Mouse (Mus musculus): ENCODE results near the gene Kxd1.

Gene Kxd1

DNA sequence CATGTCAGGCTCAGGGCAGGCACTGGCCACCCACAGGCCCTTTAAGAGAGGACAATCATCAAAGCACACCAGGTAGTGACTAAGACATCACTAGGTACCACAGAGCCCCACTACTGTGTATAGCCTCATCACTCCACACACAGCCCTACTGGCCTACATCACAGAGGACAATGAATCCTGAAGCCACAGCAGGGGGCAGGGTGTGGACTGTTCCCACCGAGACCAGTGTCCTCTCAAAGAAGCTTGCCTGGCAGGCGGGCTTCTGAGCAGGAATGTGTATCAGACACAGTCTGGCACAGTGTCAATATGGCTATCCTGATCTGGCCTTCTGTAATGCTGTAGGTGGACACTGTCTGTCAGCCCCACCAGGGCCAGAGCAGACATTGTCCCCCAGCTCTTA is 57.8 kb downstream of the Kxd1 start:
- no peak for DNase-seq (ENCODE audit: extremely low read depth, low read depth, low spot score)

DNA sequence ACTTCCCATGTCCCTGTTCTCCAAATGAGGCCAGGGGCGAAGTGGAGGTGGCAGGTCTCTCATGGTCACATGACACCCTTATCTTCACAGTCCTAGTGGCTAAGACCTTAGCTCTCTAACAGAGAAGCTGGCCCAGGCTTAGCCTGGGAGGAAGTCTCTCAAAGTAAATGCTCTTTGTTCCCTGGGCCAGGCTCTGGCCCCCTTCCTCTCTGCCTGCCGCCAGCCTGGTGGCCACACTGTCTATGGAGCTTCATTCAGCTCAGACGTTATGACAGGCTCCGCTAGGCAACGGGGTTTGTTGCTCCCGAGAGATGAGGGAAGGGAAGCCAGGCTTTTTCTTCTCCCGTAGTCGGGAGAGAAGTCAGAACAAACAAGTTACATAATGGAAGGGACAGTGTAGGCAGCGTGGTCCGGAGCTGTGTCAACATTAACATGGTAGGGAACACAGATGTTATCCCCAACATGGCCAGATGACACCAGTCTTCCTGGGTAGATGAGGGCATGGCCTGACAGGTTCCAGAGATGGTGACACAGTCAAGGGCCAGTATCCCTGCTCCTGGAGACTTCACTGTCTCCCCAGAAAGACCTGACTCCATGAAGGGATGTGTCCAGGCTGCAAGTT is 58.4 kb downstream of the Kxd1 start:
- no peak for DNase-seq (ENCODE audit: extremely low read depth, low read depth, low spot score)

- DNase-seq (ENCODE audit: extremely low read depth, low read depth, low spot score), result no peak
Observed at GRCm38 (mm10) chr8:70468733-70469132, 59.0 kb downstream of the Kxd1 start.

DNA sequence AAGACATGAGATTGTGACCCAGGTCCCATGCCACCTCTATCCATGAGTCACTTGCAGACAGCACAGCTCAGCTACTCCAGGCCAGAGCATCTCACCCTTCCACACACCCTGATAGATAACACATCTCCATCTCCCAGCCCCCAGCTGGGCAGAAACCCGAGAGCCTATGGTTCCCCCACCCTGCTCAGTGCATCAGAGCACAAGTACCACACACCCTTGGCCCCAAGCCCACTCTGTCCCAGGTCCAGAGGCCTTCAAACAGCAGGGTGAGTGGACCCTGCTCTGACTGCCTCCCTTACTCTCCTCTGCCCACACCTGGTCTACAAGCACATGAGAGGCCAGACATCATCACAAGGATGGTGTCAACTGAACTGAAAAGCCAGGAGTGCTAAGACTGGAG is 59.8 kb downstream of the Kxd1 start:
- DNase-seq (ENCODE audit: extremely low read depth, low read depth, low spot score), result no peak

- DNase-seq (ENCODE audit: extremely low read depth, low read depth, low spot score), result no peak
Observed at GRCm38 (mm10) chr8:70467229-70467725, 60.5 kb downstream of the Kxd1 start.

DNA sequence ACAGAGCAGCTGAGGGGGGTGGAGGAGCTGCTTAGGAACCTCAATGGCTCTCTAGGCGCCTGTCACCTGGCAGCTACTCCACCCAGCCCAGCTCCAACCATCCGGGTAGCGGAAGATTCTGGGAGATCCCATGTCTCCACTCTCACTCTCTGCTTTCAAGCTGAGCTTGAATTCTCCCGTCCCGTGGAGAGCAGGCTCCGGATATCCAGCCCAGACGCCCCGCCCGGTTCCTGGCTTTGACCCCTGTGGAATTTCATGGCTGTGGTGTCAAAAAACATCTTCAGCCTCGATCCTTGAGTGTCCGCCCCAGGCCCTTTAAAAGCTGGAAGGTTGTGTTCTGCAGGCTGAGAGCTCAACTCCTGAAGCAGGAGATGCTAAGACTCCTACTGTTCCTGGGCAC is 61.0 kb downstream of the Kxd1 start:
- DNase-seq (ENCODE audit: extremely low read depth, low read depth, low spot score), result no peak

DNA sequence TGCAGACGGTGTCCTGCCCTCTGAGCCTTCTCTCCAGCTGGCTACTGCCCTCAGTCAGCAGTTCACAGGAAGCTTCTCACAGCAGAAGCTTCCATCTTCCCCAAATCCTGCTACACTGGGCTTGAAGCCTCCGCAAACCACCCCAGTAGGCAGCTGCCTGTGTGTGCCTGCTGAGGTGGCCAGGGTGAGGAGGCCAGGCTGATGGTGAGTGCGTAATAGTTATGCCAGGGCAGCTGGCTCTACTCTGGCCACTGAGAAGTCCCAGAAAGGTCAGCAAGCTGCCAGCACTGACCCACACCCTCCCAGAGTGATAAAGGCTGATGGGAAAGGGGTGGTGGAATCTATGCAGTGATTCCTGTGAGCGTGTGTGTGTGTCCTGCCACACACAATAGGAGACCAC is 61.5 kb downstream of the Kxd1 start:
- no peak for DNase-seq (ENCODE audit: extremely low read depth, low read depth, low spot score)

DNA sequence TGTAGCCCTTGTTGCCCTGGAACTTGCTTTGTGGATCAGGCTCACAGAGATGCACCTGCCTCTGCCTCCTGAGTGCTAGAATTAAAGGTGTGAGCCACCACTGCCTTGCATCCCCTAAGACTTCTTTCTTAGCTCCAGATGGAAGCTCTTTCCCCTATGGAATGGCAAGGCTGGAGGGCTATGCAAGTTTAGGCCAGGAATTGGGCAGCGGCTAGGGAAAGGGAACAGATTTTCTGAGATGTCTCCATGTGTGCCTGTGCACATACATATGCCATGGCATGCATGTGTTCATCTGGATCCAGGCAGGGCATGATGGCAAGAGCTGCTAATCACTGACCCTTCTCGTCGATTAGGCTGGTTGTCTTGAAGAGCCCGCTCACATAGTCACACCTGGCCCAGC is 62.1 kb downstream of the Kxd1 start:
- no peak for DNase-seq (ENCODE audit: extremely low read depth, low read depth, low spot score)

DNA sequence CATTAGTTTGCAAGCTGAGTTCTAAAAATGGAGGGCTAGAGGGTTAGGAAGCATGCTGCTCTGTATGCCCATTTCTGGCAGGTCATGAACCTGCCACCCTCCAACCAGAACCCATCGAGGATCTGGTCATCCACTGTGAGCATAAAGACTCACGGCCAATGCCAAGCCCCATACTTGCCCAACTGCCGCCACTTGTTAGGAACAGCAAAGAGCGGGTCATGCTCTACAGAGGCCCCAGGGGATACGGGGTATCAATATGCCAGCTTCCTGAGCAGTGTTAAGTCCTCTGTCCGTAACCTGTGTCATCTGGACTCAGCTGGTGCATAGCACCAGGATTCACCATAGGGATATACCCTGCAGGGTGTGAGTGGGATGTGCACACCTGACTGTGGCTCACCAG is 63.6 kb downstream of the Kxd1 start:
- no peak for DNase-seq (ENCODE audit: extremely low read depth, low read depth, low spot score)

- DNase-seq (ENCODE audit: extremely low read depth, low read depth, low spot score), result no peak
Observed at GRCm38 (mm10) chr8:70463306-70463705, 64.5 kb downstream of the Kxd1 start.

GRCm38 (mm10) chr8:70462516-70462813 is 65.3 kb downstream of the Kxd1 start:
- DNase-seq (ENCODE audit: extremely low read depth, low read depth, low spot score), result no peak

DNA sequence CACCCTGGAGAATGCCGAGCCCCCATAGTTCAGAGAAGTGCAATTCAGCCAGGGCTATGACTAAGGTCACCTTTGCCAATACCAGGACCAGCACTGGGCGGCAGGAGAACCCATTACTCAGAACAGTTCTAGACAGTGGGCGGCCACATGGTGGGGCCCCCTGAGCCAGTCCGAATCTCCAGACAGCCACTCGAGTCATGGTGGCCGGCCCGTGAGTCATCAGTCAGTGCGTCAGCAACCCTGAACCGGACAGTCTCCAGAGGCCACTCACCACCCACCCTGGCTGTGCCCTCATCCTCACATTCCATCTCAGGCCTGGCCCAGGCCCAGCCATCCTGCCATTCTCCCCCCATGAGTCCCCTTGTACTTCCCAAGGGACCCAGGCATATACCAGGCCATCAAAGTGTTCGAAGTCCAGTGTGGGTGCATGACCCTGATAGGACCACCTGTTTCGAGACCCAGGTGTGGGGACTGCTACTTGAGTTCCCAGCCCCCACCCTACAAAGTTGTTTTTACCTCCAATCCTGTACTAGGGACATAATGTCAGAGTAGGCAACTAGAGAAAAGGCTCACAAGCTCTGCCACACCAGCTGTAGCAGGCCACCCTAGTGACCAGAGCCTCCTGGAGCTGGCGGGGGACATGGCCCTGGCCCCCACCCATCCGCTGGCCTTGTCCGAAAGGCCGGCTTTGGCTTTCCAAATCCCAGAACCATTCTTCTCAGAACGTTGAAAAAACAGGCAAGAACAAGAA is 65.8 kb downstream of the Kxd1 start:
- no peak for DNase-seq (ENCODE audit: extremely low read depth, low read depth, low spot score)

DNA sequence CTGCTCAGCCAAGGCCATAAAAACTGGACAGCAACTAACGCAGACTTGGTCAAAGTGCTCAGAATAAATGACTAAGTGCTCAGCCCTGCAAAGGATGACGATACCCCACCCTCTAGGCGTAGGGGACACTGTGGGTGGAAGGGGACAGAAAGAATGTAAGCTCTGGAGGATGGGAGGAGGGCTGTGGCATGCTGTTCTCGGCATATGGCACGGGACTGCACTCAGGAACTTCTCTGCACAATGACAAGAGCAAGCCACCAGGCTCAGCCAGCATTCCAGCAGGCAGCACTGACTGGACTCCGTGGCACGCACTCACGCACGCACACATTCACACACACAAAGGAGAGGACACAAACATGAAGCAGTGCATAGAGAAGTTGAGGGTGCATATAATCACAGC is 67.2 kb downstream of the Kxd1 start:
- no peak for DNase-seq (ENCODE audit: extremely low read depth, low read depth, low spot score)

DNA sequence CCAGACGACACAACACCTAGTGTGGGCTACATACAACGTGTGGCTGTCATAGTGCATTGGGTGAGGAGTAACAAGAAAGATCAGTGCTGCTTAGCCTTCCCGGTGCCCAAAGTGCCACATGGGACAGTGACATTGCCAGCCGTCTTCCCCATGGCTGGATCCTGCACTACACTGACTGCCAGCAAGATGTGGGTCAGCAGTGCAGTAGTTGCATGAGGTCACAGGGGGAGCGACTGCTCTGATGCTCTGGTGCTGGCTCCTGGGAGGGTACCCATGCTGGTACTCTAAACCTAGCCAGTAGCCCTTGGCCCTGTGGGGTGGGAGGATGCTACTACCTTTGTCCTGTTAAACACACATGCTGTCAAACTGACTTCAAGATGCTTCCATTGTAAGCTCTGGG is 67.6 kb downstream of the Kxd1 start:
- no peak for DNase-seq (ENCODE audit: extremely low read depth, low read depth, low spot score)

DNA sequence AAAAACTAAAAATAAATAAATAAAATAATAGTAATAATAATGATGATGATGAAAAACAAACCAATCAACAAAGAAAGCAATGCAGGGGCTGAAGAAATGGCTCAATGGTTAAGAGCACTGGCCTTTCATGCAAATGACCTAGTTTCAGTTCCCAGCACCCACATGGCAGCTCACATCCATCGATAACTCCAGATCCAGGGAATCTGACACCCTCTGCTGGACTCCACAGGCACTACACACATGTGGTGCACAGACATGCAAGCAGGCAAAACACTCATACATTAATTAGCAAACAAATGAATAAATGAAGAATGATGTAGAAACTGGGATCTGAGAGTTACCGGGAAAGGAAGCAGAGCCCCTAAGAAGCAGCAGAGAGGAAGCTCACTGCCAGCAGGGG is 68.1 kb downstream of the Kxd1 start:
- DNase-seq (ENCODE audit: extremely low read depth, low read depth, low spot score), result no peak

- DNase-seq (ENCODE audit: extremely low read depth, low read depth, low spot score), result no peak
Observed at GRCm38 (mm10) chr8:70458462-70458861, 69.3 kb downstream of the Kxd1 start.

Measured in fat pad, adult 2 months (tissue).